Mouse (Mus musculus): Measurements from ENCODE around the gene Gtf3c5.

DNA sequence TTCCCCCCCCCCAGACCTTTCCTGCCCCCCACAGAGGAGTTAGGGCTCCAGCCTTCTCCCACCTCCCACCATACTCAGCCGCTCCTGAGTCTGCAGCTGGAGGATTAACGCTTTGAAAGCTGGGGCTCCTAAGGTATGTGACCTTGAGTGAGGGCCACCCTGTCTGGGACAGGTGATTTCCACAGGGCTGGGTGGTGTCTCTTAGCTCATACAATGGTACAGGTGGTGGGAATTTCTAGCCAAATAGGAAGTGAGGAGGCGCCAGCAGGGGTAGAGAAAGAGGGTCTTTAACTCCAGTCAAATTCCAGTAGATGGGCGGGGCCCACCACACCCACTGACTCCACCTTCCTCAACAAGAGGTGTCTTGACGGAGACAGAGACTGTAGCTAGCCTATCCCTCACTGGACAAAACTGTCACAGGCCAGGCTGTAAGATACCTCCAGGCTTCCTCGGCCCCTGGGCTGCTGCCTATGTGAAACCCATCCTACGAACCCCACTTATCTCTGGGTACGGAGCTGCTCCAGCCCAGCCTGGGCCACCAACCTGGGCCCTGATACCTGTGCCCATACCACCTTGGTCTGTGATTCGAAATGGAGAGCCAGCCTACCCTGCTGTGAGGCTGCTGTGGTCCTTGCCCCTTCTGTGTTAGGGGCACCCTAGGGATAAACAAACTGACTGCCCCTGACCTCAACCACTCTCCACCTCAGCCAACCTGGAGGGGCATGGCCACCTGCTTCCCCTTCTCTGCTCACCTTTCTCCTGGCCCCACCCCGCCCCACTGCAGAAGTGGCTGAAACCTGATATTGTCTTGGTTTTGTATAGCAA, 24.0 kb upstream of the Gtf3c5 start:
- TF ChIP-seq CTCF (IDR thresholded peaks at IDR 0.05; ENCODE audit: low read depth) (no peak), EP300 (IDR thresholded peaks at IDR 0.05; ENCODE audit: low read depth) (no peak)

Data from heart, postnatal 0 days (tissue).